Mouse (Mus musculus): Measurements from ENCODE around the gene Als2cl. TPM values are rescaled to one million over a fixed set of nuclear protein-coding genes. Genes with fewer than 3 reads are reported as not detected.

Gene Als2cl
- total RNA-seq, 2 experiments from 2014 or later, result not detected

Other genes starting within 250 kb of the Als2cl start
- 6.9 and 15.6 TPM in 2 replicates for gene Nbeal2, start 225.7 kb upstream of the Als2cl start, total RNA-seq (2015; ENCODE audit: low replicate concordance)
- gene Nbeal2, start 225.7 kb upstream of the Als2cl start, total RNA-seq (2017; ENCODE audit: low replicate concordance), result 12.0 and 12.4 TPM in 2 replicates
- 14.0 and 58.5 TPM in 2 replicates for gene Ccdc12, start 223.4 kb upstream of the Als2cl start, total RNA-seq (2015; ENCODE audit: low replicate concordance)
- 20.8 and 29.3 TPM in 2 replicates for gene Ccdc12, start 223.4 kb upstream of the Als2cl start, total RNA-seq (2017; ENCODE audit: low replicate concordance)
- gene Myl3, start 138.0 kb upstream of the Als2cl start, total RNA-seq (2015; ENCODE audit: low replicate concordance), result not detected in 2 replicates
- not detected in 2 replicates for gene Myl3, start 138.0 kb upstream of the Als2cl start, total RNA-seq (2017; ENCODE audit: low replicate concordance)
- not detected in 2 replicates for gene Pth1r, start 132.7 kb upstream of the Als2cl start, total RNA-seq (2015; ENCODE audit: low replicate concordance)
- not detected in 2 replicates for gene Pth1r, start 132.7 kb upstream of the Als2cl start, total RNA-seq (2017; ENCODE audit: low replicate concordance)
- gene Prss42, start 81.7 kb upstream of the Als2cl start, total RNA-seq (2015; ENCODE audit: low replicate concordance), result not detected in 2 replicates
- gene Prss42, start 81.7 kb upstream of the Als2cl start, total RNA-seq (2017; ENCODE audit: low replicate concordance), result not detected in 2 replicates
- gene Prss44, start 65.9 kb upstream of the Als2cl start, total RNA-seq (2015; ENCODE audit: low replicate concordance), result not detected in 2 replicates
- gene Prss44, start 65.9 kb upstream of the Als2cl start, total RNA-seq (2017; ENCODE audit: low replicate concordance), result not detected in 2 replicates
- gene Prss43, start 53.2 kb upstream of the Als2cl start, total RNA-seq (2015; ENCODE audit: low replicate concordance), result not detected in 2 replicates
- gene Prss43, start 53.2 kb upstream of the Als2cl start, total RNA-seq (2017; ENCODE audit: low replicate concordance), result not detected in 2 replicates
- gene Prss45, start 45.3 kb upstream of the Als2cl start, total RNA-seq (2015; ENCODE audit: low replicate concordance), result not detected in 2 replicates
- gene Prss45, start 45.3 kb upstream of the Als2cl start, total RNA-seq (2017; ENCODE audit: low replicate concordance), result not detected in 2 replicates
- not detected in 2 replicates for gene Prss46, start 35.4 kb upstream of the Als2cl start, total RNA-seq (2015; ENCODE audit: low replicate concordance)
- not detected in 2 replicates for gene Prss46, start 35.4 kb upstream of the Als2cl start, total RNA-seq (2017; ENCODE audit: low replicate concordance)
- gene Prss50, start 21.9 kb upstream of the Als2cl start, total RNA-seq (2015; ENCODE audit: low replicate concordance), result 7.7 TPM in 1 of 2 replicates, not detected in the other
- gene Prss50, start 21.9 kb upstream of the Als2cl start, total RNA-seq (2017; ENCODE audit: low replicate concordance), result not detected in 2 replicates
- not detected in 2 replicates for gene Tmie, start 243 bp downstream of the Als2cl start, total RNA-seq (2015; ENCODE audit: low replicate concordance)
- gene Tmie, start 243 bp downstream of the Als2cl start, total RNA-seq (2017; ENCODE audit: low replicate concordance), result not detected in 2 replicates
- not detected in 2 replicates for gene Fam240a, start 37.0 kb downstream of the Als2cl start, total RNA-seq (2015; ENCODE audit: low replicate concordance)
- gene Fam240a, start 37.0 kb downstream of the Als2cl start, total RNA-seq (2017; ENCODE audit: low replicate concordance), result not detected in 2 replicates
- not detected in 2 replicates for gene Tdgf1, start 66.3 kb downstream of the Als2cl start, total RNA-seq (2015; ENCODE audit: low replicate concordance)
- gene Tdgf1, start 66.3 kb downstream of the Als2cl start, total RNA-seq (2017; ENCODE audit: low replicate concordance), result not detected in 2 replicates
- gene Lrrc2, start 71.7 kb downstream of the Als2cl start, total RNA-seq (2015; ENCODE audit: low replicate concordance), result not detected in 2 replicates
- gene Lrrc2, start 71.7 kb downstream of the Als2cl start, total RNA-seq (2017; ENCODE audit: low replicate concordance), result 0.42 TPM in 1 of 2 replicates, not detected in the other
- gene Rtp3, start 110.7 kb downstream of the Als2cl start, total RNA-seq (2015; ENCODE audit: low replicate concordance), result not detected in 2 replicates
- gene Rtp3, start 110.7 kb downstream of the Als2cl start, total RNA-seq (2017; ENCODE audit: low replicate concordance), result not detected in 2 replicates
- gene Ltf, start 139.4 kb downstream of the Als2cl start, total RNA-seq (2015; ENCODE audit: low replicate concordance), result 948 and 1,023 TPM in 2 replicates
- gene Ltf, start 139.4 kb downstream of the Als2cl start, total RNA-seq (2017; ENCODE audit: low replicate concordance), result 738 and 893 TPM in 2 replicates
- 32.7 and 39.5 TPM in 2 replicates for gene Ccrl2, start 177.6 kb downstream of the Als2cl start, total RNA-seq (2015; ENCODE audit: low replicate concordance)
- gene Ccrl2, start 177.6 kb downstream of the Als2cl start, total RNA-seq (2017; ENCODE audit: low replicate concordance), result 43.8 and 65.4 TPM in 2 replicates
- gene Lrrfip2, start 237.7 kb downstream of the Als2cl start, total RNA-seq (2015; ENCODE audit: low replicate concordance), result 5.6 and 6.5 TPM in 2 replicates
- 30.9 and 40.8 TPM in 2 replicates for gene Lrrfip2, start 237.7 kb downstream of the Als2cl start, total RNA-seq (2017; ENCODE audit: low replicate concordance)

Data from erythroblast, adult 5-6 weeks (primary cell).